Mouse (Mus musculus): Measurements from ENCODE around the gene Shoc2. TPM values are rescaled to one million over a fixed set of nuclear protein-coding genes. Genes with fewer than 3 reads are reported as not detected.
"Not testable (repeated sequence)": the region's sequence is repeated elsewhere in the genome, so short reads cannot be mapped to it uniquely, and the experiment has no call there.

The Shoc2 gene
- polyA plus RNA-seq, 1 experiment from 2014 or later: 57.0 TPM

DNA sequence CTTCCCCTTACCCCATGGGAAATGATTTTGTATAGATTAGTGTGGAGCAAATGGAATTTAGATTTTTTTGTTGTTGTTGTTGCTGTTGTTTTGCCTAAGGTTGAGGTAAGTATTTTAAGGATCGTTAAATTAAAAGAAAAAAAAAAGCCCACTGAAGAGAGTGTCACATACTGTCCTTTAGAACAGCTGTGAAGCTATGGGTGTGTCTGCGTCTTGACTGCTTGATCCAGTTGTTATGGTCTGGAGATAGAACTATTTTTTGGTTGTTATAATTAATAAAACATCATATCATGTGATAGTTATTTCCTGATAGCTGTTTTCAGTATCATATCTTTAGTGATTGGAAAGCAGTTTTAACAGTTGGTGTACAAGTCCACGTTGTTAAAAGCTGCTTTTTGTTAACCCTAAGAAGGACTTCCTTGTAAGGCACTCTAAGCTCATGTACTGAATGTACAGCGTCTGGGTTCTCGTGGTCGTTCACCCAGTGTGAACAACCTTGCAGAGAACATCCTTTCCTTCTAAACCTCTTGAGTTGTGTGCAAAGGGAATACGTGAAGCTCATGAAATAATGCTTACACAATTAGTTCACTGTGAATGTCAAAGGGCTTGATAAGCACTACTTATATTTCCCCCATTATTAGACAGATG is 39.1 kb upstream of the Shoc2 start:
- Histone ChIP-seq H3K9me3 (no peaks in the 10 kb centered on the region), H3K4me2 (replicated peaks) (peak overlapping the region; percentile 65), H3K9ac (no peak overlapping the region; the same call in 1 of the 2 replicates), H3K36me3 (peaks cover 8% of the 10 kb centered on the region), H3K4me3 (peak overlapping the region; percentile 98), H3K27me3 (no peaks in the 10 kb centered on the region), H3K27ac (no peak overlapping the region), H3K4me1 (peaks cover 25% of the 10 kb centered on the region)
- 71% methylated on average over 7 of the region's 7 CpGs for WGBS
- no peak for ATAC-seq (ENCODE audit: insufficient number of reproducible peaks, insufficient read depth, low FRiP score, low TSS enrichment)

DNA sequence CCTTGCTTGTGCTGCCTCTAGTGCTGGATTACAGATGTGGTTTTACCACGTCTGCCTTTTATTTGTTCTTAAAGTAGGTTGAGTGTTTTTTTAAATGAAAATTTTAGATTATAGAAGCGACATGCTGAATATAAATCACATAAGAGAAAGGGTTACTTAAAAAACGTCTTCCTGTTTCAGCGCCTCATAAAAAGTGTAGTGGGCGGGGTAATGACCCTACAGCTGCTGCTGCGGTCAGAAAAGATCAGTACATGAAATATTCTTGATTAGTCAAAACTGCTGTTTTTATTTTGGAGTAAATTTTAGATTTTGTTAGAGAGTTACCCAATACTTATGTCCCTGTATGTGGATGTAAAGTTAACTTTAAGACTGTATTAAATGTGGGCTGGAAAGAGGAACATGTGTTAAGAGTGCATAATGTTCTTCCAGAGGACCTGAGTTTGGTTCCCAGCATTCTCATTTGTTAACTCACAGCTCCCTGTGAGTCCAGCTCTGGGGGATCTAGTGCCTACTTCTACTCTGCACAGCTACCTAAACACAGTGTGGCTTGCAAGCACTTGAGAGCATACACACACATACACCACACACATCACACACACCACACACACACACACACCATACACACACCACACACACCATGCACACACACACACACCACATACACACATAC is 37.9 kb upstream of the Shoc2 start:
- Histone ChIP-seq H3K9ac (no peak overlapping the region), H3K4me1 (peaks cover 25% of the 10 kb centered on the region), H3K27me3 (no peaks in the 10 kb centered on the region), H3K36me3 (peaks cover 15% of the 10 kb centered on the region), H3K4me2 (replicated peaks) (peak overlapping the region; percentile 65; the same call in 1 of the 2 replicates), H3K27ac (no peak overlapping the region), H3K9me3 (no peaks in the 10 kb centered on the region), H3K4me3 (no peak overlapping the region)
- WGBS: 60% methylated on average over 6 of the region's 6 CpGs
- no peak for ATAC-seq (ENCODE audit: insufficient number of reproducible peaks, insufficient read depth, low FRiP score, low TSS enrichment)

DNA sequence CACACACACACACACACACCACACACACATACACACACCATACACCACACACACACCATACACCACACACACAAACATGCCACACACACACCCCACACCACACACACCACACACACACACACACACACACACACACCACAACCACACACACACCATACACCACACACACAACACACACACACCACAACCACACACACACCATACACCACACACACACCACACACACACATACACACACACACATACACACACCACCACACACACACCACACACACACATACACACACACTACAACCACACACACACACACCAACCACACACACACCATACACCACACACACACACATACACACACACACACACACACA is 37.4 kb upstream of the Shoc2 start:
- Histone ChIP-seq H3K4me1 (peaks cover 24% of the 10 kb centered on the region), H3K36me3 (peaks cover 19% of the 10 kb centered on the region)
- not testable (repeated sequence) for H3K27me3 ChIP-seq; H3K4me2 ChIP-seq (replicated peaks); H3K27ac ChIP-seq; H3K9ac ChIP-seq; H3K4me3 ChIP-seq; ATAC-seq (ENCODE audit: insufficient number of reproducible peaks, insufficient read depth, low FRiP score, low TSS enrichment); H3K9me3 ChIP-seq

DNA sequence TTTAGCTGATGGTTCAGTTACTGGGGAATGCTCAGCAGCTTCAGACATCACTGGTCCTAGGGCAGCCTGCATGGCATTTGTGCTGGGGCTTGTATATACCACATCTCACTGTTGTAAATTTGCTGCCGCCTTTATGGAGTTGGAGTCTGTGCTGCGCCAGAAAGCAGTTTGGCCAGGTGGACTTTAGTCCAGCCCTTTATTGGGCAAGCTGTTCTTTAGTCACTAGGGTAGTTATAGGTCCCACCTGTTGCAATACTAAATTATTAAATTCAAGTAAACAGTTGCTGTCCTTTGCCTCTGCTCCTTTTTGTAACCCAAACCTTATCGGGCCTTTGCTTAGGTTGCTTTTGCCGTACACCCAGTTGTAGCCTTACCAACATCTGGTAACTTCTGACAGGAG is 29.2 kb upstream of the Shoc2 start:
- Histone ChIP-seq H3K9me3 (no peaks in the 10 kb centered on the region), H3K27me3 (no peaks in the 10 kb centered on the region), H3K4me1 (no peaks in the 10 kb centered on the region), H3K4me2 (replicated peaks) (no peak overlapping the region), H3K9ac (no peak overlapping the region), H3K27ac (no peak overlapping the region), H3K4me3 (no peak overlapping the region), H3K36me3 (peaks cover 84% of the 10 kb centered on the region)
- 92% methylated on average over 4 of the region's 4 CpGs for WGBS
- ATAC-seq (ENCODE audit: insufficient number of reproducible peaks, insufficient read depth, low FRiP score, low TSS enrichment): no peak

DNA sequence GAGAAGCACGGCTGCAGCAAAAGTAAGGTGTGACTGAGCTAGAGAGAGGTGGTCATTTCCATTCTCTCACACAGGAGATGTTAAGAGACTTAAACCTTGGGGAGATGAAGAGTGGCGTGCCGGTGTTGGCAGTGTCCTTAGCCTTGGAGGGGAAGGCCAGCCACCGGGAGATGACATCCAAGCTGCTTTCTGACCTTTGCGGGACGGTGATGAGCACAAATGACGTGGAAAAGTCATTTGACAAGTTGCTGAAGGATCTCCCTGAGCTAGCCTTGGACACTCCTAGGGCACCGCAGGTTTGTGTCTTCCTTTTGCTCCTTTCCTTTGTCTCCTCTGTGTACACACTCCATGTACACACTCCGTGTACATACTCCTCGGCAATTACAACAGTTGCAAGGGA is 24.6 kb upstream of the Shoc2 start:
- Histone ChIP-seq H3K4me2 (replicated peaks) (no peak overlapping the region), H3K27me3 (no peaks in the 10 kb centered on the region), H3K4me1 (no peaks in the 10 kb centered on the region), H3K27ac (no peak overlapping the region), H3K9ac (no peak overlapping the region), H3K4me3 (no peak overlapping the region), H3K36me3 (peaks cover 75% of the 10 kb centered on the region), H3K9me3 (no peaks in the 10 kb centered on the region)
- ATAC-seq (ENCODE audit: insufficient number of reproducible peaks, insufficient read depth, low FRiP score, low TSS enrichment): no peak
- 91% methylated on average over 10 of the region's 10 CpGs for WGBS

DNA sequence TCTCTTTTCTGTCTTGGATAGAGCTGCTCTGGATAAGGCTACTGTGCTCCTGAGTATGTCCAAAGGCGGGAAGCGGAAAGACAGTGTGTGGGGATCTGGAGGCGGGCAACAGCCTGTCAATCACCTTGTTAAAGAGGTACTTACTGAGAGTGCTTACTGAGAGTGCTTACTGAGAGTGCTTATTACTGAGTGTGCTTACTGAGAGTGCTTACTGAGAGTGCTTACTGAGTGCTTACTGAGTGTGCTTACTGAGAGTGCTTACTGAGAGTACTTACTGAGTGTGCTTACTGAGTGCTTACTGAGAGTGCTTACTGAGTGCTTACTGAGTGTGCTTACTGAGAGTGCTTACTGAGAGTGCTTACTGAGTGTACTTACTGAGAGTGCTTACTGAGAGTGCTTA is 22.1 kb upstream of the Shoc2 start:
- WGBS: 94% methylated on average over 3 of the region's 3 CpGs
- not testable (repeated sequence) for H3K4me2 ChIP-seq (replicated peaks); H3K4me3 ChIP-seq; H3K27me3 ChIP-seq; ATAC-seq (ENCODE audit: insufficient number of reproducible peaks, insufficient read depth, low FRiP score, low TSS enrichment); H3K4me1 ChIP-seq; H3K27ac ChIP-seq; H3K9ac ChIP-seq; H3K9me3 ChIP-seq
- H3K36me3 ChIP-seq: peaks cover 62% of the 10 kb centered on the region

DNA sequence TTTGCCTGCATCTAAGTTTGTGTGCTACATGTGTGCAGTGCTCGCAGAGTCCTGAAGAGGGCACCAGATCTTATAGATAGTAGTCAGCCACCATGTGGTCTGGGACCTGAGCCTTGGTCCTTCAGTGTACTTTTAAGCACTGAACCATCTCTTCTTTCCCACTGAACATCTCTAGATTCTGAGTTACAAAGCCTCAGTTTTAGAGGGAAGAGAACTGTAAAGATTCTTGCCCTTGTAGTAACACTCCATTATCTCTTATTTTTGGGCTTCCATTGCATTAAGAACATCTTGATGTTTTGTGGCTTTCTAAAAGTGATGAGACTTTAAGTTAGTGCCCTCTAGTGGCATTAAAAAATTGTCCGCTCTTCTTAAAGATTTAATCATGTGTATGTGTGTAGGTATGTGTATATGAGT is 18.8 kb upstream of the Shoc2 start:
- no peak overlapping the region for H3K27ac ChIP-seq
- H3K4me3 ChIP-seq: no peak overlapping the region
- ATAC-seq (ENCODE audit: insufficient number of reproducible peaks, insufficient read depth, low FRiP score, low TSS enrichment): no peak
- H3K4me2 ChIP-seq (replicated peaks): no peak overlapping the region
- H3K4me1 ChIP-seq: no peaks in the 10 kb centered on the region
- no peak overlapping the region for H3K9ac ChIP-seq
- WGBS: 89% methylated on average over 2 of the region's 2 CpGs
- H3K27me3 ChIP-seq: no peaks in the 10 kb centered on the region
- H3K9me3 ChIP-seq: no peaks in the 10 kb centered on the region
- H3K36me3 ChIP-seq: peaks cover 43% of the 10 kb centered on the region

DNA sequence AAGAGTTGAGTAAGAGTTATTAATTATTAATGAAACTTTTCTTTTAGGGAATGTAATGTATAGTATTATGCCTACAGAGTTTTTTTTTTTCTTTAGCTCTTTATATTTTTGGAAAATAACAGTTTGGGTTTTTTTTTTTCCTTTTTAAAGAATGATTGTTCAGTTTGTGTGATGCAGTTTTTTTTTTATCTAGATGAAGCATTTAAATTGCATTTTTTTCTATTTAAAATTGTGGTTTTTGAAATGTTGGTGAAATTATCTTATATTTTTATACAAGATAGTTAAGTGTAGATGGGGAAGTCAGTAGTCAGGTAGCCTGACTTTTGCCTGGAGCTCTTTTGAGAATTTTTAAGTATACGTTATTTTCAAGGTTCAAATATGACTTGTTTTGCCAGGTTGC is 17.4 kb upstream of the Shoc2 start:
- H3K9me3 ChIP-seq: no peaks in the 10 kb centered on the region
- ATAC-seq (ENCODE audit: insufficient number of reproducible peaks, insufficient read depth, low FRiP score, low TSS enrichment): no peak
- H3K4me1 ChIP-seq: no peaks in the 10 kb centered on the region
- H3K4me3 ChIP-seq: no peak overlapping the region
- WGBS: 84% methylated on average over 1 of the region's 1 CpGs
- peaks cover 47% of the 10 kb centered on the region for H3K36me3 ChIP-seq
- H3K4me2 ChIP-seq (replicated peaks): no peak overlapping the region
- H3K9ac ChIP-seq: no peak overlapping the region
- no peak overlapping the region for H3K27ac ChIP-seq
- no peaks in the 10 kb centered on the region for H3K27me3 ChIP-seq

DNA sequence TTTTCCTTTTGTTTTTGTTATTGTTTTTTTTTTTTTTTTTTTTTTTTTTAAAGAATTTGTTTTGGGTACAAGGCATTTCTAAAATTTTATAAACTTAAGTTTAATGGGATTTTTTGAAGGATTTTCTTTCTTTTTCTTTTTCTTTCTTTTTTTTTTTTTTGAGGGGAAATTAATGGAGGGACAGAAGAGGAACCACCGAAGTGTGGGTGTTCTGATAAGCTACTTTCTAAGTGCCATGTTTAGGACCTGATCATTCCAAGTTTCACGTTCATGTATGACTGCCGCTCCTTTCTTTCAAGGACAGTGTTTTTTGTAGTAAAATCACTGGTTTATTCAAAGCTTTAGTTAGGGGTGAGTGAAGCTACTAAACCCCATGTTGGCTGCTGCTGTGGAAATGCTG is 14.9 kb upstream of the Shoc2 start:
- WGBS: 95% methylated on average over 3 of the region's 3 CpGs
- no peak overlapping the region for H3K4me2 ChIP-seq (replicated peaks)
- no peaks in the 10 kb centered on the region for H3K9me3 ChIP-seq
- ATAC-seq (ENCODE audit: insufficient number of reproducible peaks, insufficient read depth, low FRiP score, low TSS enrichment): no peak
- no peaks in the 10 kb centered on the region for H3K27me3 ChIP-seq
- no peak overlapping the region for H3K27ac ChIP-seq
- no peak overlapping the region for H3K4me3 ChIP-seq
- no peak overlapping the region for H3K9ac ChIP-seq
- H3K4me1 ChIP-seq: no peaks in the 10 kb centered on the region
- peaks cover 51% of the 10 kb centered on the region for H3K36me3 ChIP-seq

DNA sequence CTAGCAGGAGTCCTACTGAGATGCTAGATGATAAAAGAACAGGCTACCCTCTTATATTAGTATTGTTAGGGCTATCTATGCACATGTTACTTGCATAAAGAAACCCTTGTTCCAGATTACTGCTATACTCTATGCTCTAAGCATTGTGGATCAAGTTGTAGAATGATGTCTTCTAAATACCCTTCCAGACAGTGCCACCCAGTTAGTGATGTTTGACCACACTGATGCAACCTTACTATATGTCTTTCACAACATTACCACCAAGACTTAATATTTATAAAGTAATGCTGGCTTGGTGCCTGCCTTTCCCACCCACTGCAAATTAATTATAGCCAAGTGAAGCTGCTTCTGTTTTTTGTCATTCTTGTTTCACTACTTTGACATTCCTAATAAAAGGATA is 11.1 kb upstream of the Shoc2 start:
- Histone ChIP-seq H3K9me3 (no peaks in the 10 kb centered on the region), H3K27ac (no peak overlapping the region), H3K36me3 (peaks cover 44% of the 10 kb centered on the region)

DNA sequence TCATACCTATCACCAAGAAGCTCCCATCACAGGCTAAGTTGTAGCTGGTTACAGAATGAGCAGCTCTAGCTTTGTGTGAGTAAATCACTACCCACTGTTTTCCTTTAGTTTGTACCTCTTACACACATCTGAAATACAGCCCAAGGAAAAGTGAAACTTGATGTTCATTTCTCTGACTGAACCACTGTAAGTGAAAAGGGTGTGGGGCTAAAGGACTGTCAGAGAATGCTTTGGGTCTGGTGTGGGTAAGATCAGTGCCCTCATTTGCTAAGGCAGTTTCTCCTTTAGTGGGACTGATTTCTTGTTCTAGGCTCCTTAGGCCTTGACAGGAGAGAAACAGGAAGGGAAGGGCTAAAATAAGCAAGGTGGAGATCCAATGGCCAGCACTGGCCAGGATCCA is 10.1 kb upstream of the Shoc2 start:
- no peak overlapping the region for H3K9ac ChIP-seq
- H3K4me2 ChIP-seq (replicated peaks): no peak overlapping the region
- H3K4me1 ChIP-seq: no peaks in the 10 kb centered on the region
- H3K4me3 ChIP-seq: no peak overlapping the region
- no peak overlapping the region for H3K27ac ChIP-seq
- H3K9me3 ChIP-seq: no peaks in the 10 kb centered on the region
- peaks cover 44% of the 10 kb centered on the region for H3K36me3 ChIP-seq
- H3K27me3 ChIP-seq: no peaks in the 10 kb centered on the region
- ATAC-seq (ENCODE audit: insufficient number of reproducible peaks, insufficient read depth, low FRiP score, low TSS enrichment): no peak

More for the DNA sequence above, 11.1 kb upstream of the Shoc2 start:
- Histone ChIP-seq H3K9ac (no peak overlapping the region), H3K4me1 (no peaks in the 10 kb centered on the region), H3K27me3 (no peaks in the 10 kb centered on the region), H3K4me3 (no peak overlapping the region), H3K4me2 (replicated peaks) (no peak overlapping the region)
- no peak for ATAC-seq (ENCODE audit: insufficient number of reproducible peaks, insufficient read depth, low FRiP score, low TSS enrichment)

DNA sequence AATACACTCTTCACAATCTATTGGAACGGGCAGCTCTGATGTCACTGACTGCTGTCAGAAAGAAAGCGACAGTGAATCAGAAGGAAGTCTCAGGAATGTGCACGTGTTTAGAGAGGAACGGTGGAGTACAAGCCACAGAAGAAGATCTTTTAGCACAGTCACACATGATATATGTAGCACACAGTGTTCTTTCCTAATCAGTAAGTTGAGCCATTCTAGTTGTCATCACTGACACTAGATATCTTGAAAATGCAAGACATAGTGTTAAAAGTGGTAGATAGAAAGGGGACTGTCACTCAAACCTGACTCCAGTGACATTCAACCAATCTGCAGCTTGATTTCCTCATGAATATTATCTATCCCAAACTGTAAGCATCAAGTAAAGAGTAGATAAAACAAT is 4.6 kb upstream of the Shoc2 start:
- H3K4me2 ChIP-seq (replicated peaks): no peak overlapping the region

More for the DNA sequence above, 4.6 kb upstream of the Shoc2 start:
- H3K4me3 ChIP-seq: no peak overlapping the region
- no peaks in the 10 kb centered on the region for H3K27me3 ChIP-seq
- WGBS: 85% methylated on average over 4 of the region's 4 CpGs
- no peak overlapping the region for H3K9ac ChIP-seq
- ATAC-seq (ENCODE audit: insufficient number of reproducible peaks, insufficient read depth, low FRiP score, low TSS enrichment): no peak
- no peak overlapping the region for H3K27ac ChIP-seq
- no peaks in the 10 kb centered on the region for H3K9me3 ChIP-seq
- H3K4me1 ChIP-seq: 0 out of 2 replicates have a peak, but pooled peaks cover 3% of the 10 kb centered on the region
- peaks cover 18% of the 10 kb centered on the region for H3K36me3 ChIP-seq

Measured in embryonic facial prominence, embryonic 12.5 days (tissue).